Comparison of ENCODE assay signal across 18 mouse cellular contexts in the genomic region with DNA sequence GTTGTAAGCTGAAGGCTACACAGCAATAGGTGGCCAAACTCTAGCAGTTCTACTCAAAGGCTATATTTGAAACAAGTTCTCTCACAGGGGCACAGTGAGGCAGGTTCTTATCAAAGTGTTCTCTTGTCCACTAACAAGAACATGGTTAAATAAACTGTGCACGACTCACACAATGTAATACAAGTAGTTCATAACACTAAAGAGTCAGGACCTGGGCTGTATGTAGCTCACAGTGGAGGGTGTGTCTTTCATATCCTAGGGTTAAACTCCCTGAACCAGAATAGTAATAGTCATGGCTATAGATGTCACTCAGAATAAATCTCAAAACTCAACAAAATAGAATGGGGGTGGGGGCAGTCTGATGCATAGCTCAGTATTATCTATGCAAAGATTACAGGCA.
"Had no signal": no experiment of that assay in that cellular context is flagged by ENCODE, and none has a peak within 500 bp of the region (broad histone marks: within the 10 kb centered on the region; RNA-seq: fewer than 3 reads in every experiment).

No protein-coding gene starts in this region.

- DNase-seq: kidney, postnatal 10 days; kidney, postnatal 36 days; layer of hippocampus, postnatal 36 days; liver, postnatal 0 days; lung, embryonic 14.5 days; lung, postnatal 10 days; retina, postnatal 1 day; right cerebral cortex, postnatal 25 days; spleen, adult 18-20 months; thymus, postnatal 25 days had no signal

- ATAC-seq: liver, postnatal 0 days; midbrain, embryonic 15.5 days had no signal

- H3K9me3 ChIP-seq: midbrain, embryonic 15.5 days had no signal

- H3K9ac ChIP-seq: kidney, embryonic 15.5 days; liver, embryonic 14.5 days; liver, postnatal 0 days; lung, embryonic 14.5 days; midbrain, embryonic 12.5 days; midbrain, embryonic 15.5 days; neural tube, embryonic 13.5 days had no signal

- H3K27me3 ChIP-seq: midbrain, embryonic 15.5 days; neural tube, embryonic 13.5 days had no signal

- H3K4me3 ChIP-seq: kidney, embryonic 15.5 days; left cerebral cortex, adult 2 months; midbrain, embryonic 12.5 days; midbrain, embryonic 15.5 days; myocyte; neural tube, embryonic 13.5 days had no signal

- H3K36me3 ChIP-seq: kidney, embryonic 15.5 days; midbrain, embryonic 12.5 days; midbrain, embryonic 15.5 days; neural tube, embryonic 13.5 days had no signal

- H3K4me2 ChIP-seq: kidney, embryonic 15.5 days; liver, embryonic 11.5 days; lung, embryonic 14.5 days; midbrain, embryonic 12.5 days; midbrain, embryonic 15.5 days; neural tube, embryonic 13.5 days had no signal

- H3K27ac ChIP-seq: kidney, embryonic 15.5 days; left cerebral cortex, adult 2 months; liver, embryonic 14.5 days; midbrain, embryonic 12.5 days; midbrain, embryonic 15.5 days; neural tube, embryonic 13.5 days had no signal
